Mouse (Mus musculus) cortical plate, adult 2 months (tissue): ENCODE results near the gene Arhgef7.

Source experiments
- CTCF ChIP-seq: fragments of 200-500 bp; IDR thresholded peaks from 2 replicates; pipeline ENCODE4 v1.5.1; 2011; ENCODE audit warnings: mild to moderate bottlenecking, control low read depth, low read length; ENCODE audit not compliant: insufficient read depth; ENCODE audit errors: extremely low read depth
- POLR2A ChIP-seq: fragments of 200-500 bp; IDR thresholded peaks from 2 replicates; pipeline ENCODE4 v1.6.1; 2011; ENCODE audit warnings: mild to moderate bottlenecking, low read length, control low read depth; ENCODE audit not compliant: insufficient read depth; ENCODE audit errors: extremely low read depth

- TF ChIP-seq CTCF (no peak), POLR2A (no peak)
Observed at GRCm38 (mm10) chr8:11820568-11820967, 93.0 kb downstream of the Arhgef7 start.
